Mouse (Mus musculus): ENCODE measurements around the gene Cby1.

- TF ChIP-seq CTCF (IDR thresholded peaks at IDR 0.05; ENCODE audit: extremely low read depth, insufficient read length, insufficient replicate concordance, low read depth, low read length) (peak; percentile 61; the same call in 1 of the 2 replicates), POLR2A (IDR thresholded peaks at IDR 0.05; ENCODE audit: low read depth, low read length) (no peak)
Observed at GRCm38 (mm10) chr15:79657837-79658530, 1.0 kb upstream of the Cby1 start.
